Mouse (Mus musculus) MEL (cell line): ENCODE data around the gene Artn. TPM values are rescaled to one million over a fixed set of nuclear protein-coding genes. Genes with fewer than 3 reads are reported as not detected.

Experiments
- DNase-seq: peaks from one replicate; pipeline ENCODE4 v3.0.0; 2011; ENCODE audit warnings: low read depth, low spot score
- H3K27ac ChIP-seq: 2 replicates; pipeline ENCODE4 v1.5.1; 2012; ENCODE audit warnings: low read depth, mild to moderate bottlenecking, control low read depth, low read length, moderate library complexity; ENCODE audit not compliant: control insufficient read depth
- H3K27me3 ChIP-seq, 2 experiments: fragments of 150-350 bp in 1 of 2; sonication (generic) in 1 of 2; 2 replicates each; pipeline ENCODE4 v1.6.1; 2012; ENCODE audit warnings: low read length in 2 of 2, mild to moderate bottlenecking in 2 of 2, improper control_type of control experiment in 1 of 2, moderate library complexity in 1 of 2; ENCODE audit not compliant: insufficient read depth in 2 of 2, control insufficient read depth in 1 of 2
- H3K36me3 ChIP-seq, 2 experiments: 2 replicates each; pipeline ENCODE4 v1.6.1; 2012 to 2014; ENCODE audit warnings: low read length in 2 of 2, improper control_type of control experiment in 1 of 2, inconsistent platforms in 1 of 2, mild to moderate bottlenecking in 1 of 2; ENCODE audit not compliant: insufficient read depth in 2 of 2, control insufficient read depth in 1 of 2
- H3K4me1 ChIP-seq, 2 experiments: fragments of 150-350 bp in 1 of 2; sonication (generic) in 1 of 2; 2 replicates each; pipeline ENCODE4 v1.6.1; 2012; ENCODE audit warnings: low read length in 2 of 2, improper control_type of control experiment in 1 of 2, mild to moderate bottlenecking in 1 of 2; ENCODE audit not compliant: insufficient read depth in 2 of 2, control insufficient read depth in 1 of 2
- H3K4me3 ChIP-seq, 2 experiments: fragments of 150-350 bp in 1 of 2; sonication (generic) in 1 of 2; 2 replicates each; pipeline ENCODE4 v1.5.1; 2012; ENCODE audit warnings: low read depth in 2 of 2, low read length in 2 of 2, mild to moderate bottlenecking in 2 of 2, moderate library complexity in 2 of 2, control low read depth in 1 of 2, improper control_type of control experiment in 1 of 2; ENCODE audit not compliant: control insufficient read depth in 1 of 2, insufficient read depth in 1 of 2
- H3K79me2 ChIP-seq: 2 replicates; pipeline ENCODE4 v1.6.1; 2012; ENCODE audit warnings: mild to moderate bottlenecking, low read length, moderate library complexity; ENCODE audit not compliant: control insufficient read depth, poor library complexity, insufficient read depth
- H3K9ac ChIP-seq: 2 replicates; pipeline ENCODE4 v1.6.1; 2012; ENCODE audit warnings: low read depth, mild to moderate bottlenecking, control low read depth, low read length, moderate library complexity; ENCODE audit not compliant: control insufficient read depth, poor library complexity, severe bottlenecking
- H3K9me3 ChIP-seq: fragments of 150-350 bp; sonication (generic); replicated peaks from 2 replicates; pipeline ENCODE4 v1.6.1; 2012; ENCODE audit warnings: mild to moderate bottlenecking, low read length, improper control_type of control experiment, moderate library complexity; ENCODE audit not compliant: insufficient read depth
- CHD1 ChIP-seq: IDR thresholded peaks from 2 replicates; pipeline ENCODE4 v1.6.1; 2012; ENCODE audit warnings: low read depth, mild to moderate bottlenecking, inconsistent platforms, low read length, improper control_type of control experiment
- CTCF ChIP-seq, 3 experiments: IDR thresholded peaks in 2 of 3; conservative IDR thresholded peaks in 1 of 3; 2 replicates each; pipeline ENCODE4 v1.5.1; 2011 to 2012; ENCODE audit warnings: low read length in 3 of 3, low read depth in 2 of 3, mild to moderate bottlenecking in 2 of 3, improper control_type of control experiment in 1 of 3, inconsistent platforms in 1 of 3, mixed read lengths in 1 of 3, moderate library complexity in 1 of 3; ENCODE audit not compliant: control insufficient read depth in 1 of 3, insufficient read depth in 1 of 3, poor library complexity in 1 of 3, severe bottlenecking in 1 of 3
- GATA1 ChIP-seq: IDR thresholded peaks from 2 replicates; pipeline ENCODE4 v1.6.1; 2011; ENCODE audit warnings: low read depth, low read length, improper control_type of control experiment
- JUND ChIP-seq: IDR thresholded peaks from 2 replicates; pipeline ENCODE4 v1.6.1; 2011; ENCODE audit warnings: low read depth, mild to moderate bottlenecking, improper control_type of control experiment, low read length
- MAX ChIP-seq: IDR thresholded peaks from 2 replicates; pipeline ENCODE4 v1.6.1; 2011; ENCODE audit warnings: low read length, improper control_type of control experiment
- MYC ChIP-seq: IDR thresholded peaks from 2 replicates; pipeline ENCODE4 v1.6.1; 2011; ENCODE audit warnings: low read depth, mild to moderate bottlenecking, low read length, improper control_type of control experiment, moderate library complexity
- NRF1 ChIP-seq: IDR thresholded peaks from 2 replicates; pipeline ENCODE4 v1.6.1; 2014; ENCODE audit warnings: low read depth, mild to moderate bottlenecking, inconsistent platforms, low read length, improper control_type of control experiment, moderate library complexity; ENCODE audit not compliant: poor library complexity, insufficient read depth, severe bottlenecking
- POLR2A ChIP-seq, 2 experiments: IDR thresholded peaks; 2 replicates each; pipeline ENCODE4 v1.6.1; 2011 to 2012; ENCODE audit warnings: low read length in 2 of 2, mild to moderate bottlenecking in 2 of 2, control low read depth in 1 of 2, improper control_type of control experiment in 1 of 2, low read depth in 1 of 2, moderate library complexity in 1 of 2; ENCODE audit not compliant: control insufficient read depth in 1 of 2, insufficient read depth in 1 of 2, poor library complexity in 1 of 2
- POLR2AphosphoS5 ChIP-seq: IDR thresholded peaks from 2 replicates; pipeline ENCODE4 v1.6.1; 2012; ENCODE audit warnings: low read depth, borderline replicate concordance, mild to moderate bottlenecking, inconsistent platforms, low read length, moderate library complexity, mixed read lengths
- RAD21 ChIP-seq: IDR thresholded peaks from 2 replicates; pipeline ENCODE4 v1.6.1; 2011; ENCODE audit warnings: mild to moderate bottlenecking, low read depth, low read length, improper control_type of control experiment
- RCOR1 ChIP-seq: IDR thresholded peaks from 2 replicates; pipeline ENCODE4 v1.6.1; 2012; ENCODE audit warnings: low read depth, mild to moderate bottlenecking, inconsistent platforms, low read length, improper control_type of control experiment
- SMC3 ChIP-seq: IDR thresholded peaks from 2 replicates; pipeline ENCODE4 v1.6.1; 2011; ENCODE audit warnings: low read depth, low read length, improper control_type of control experiment
- TAL1 ChIP-seq: IDR thresholded peaks from 2 replicates; pipeline ENCODE4 v1.6.1; 2012; ENCODE audit warnings: mild to moderate bottlenecking, inconsistent platforms, low read length, moderate library complexity, mixed read lengths
- TBP ChIP-seq: IDR thresholded peaks from 2 replicates; pipeline ENCODE4 v1.8.0; 2011; ENCODE audit warnings: low read depth, low read length, improper control_type of control experiment
- TCF12 ChIP-seq: IDR thresholded peaks from 2 replicates; pipeline ENCODE4 v1.6.1; 2014; ENCODE audit warnings: low read depth, mild to moderate bottlenecking, inconsistent platforms, low read length, improper control_type of control experiment, moderate library complexity
- USF1 ChIP-seq: IDR thresholded peaks from 2 replicates; pipeline ENCODE4 v1.6.1; 2014; ENCODE audit warnings: low read depth, mild to moderate bottlenecking, inconsistent platforms, low read length, improper control_type of control experiment, moderate library complexity
- ZMIZ1 ChIP-seq: IDR thresholded peaks from 2 replicates; pipeline ENCODE4 v1.6.1; 2012; ENCODE audit warnings: low read depth, mild to moderate bottlenecking, inconsistent platforms, low read length, improper control_type of control experiment, moderate library complexity
- polyA plus RNA-seq, 2 experiments: library from polyadenylated mRNA; stranded (reverse) in 1 of 2; unstranded in 1 of 2; fragments of >175 nt in 1 of 2; fragments of >200 nt in 1 of 2; gene quantifications; 2 replicates each; pipeline versions ENCODE4 v1.2.1 to v1.2.4; 2012; ENCODE audit warnings: low replicate concordance in 2 of 2, low read depth in 1 of 2; ENCODE audit not compliant: insufficient read length in 2 of 2, insufficient read depth in 1 of 2, missing spikeins in 1 of 2
- total RNA-seq: library from RNA; depleted of rRNA; stranded (reverse); fragments of 300-350 nt; gene quantifications from 2 replicates; pipeline ENCODE4 v1.2.3, GENCODE M21; 2012

Artn gene
- total and polyA plus RNA-seq, 3 experiments, result 0.08 to 0.21 TPM; not detected in 1

DNA sequence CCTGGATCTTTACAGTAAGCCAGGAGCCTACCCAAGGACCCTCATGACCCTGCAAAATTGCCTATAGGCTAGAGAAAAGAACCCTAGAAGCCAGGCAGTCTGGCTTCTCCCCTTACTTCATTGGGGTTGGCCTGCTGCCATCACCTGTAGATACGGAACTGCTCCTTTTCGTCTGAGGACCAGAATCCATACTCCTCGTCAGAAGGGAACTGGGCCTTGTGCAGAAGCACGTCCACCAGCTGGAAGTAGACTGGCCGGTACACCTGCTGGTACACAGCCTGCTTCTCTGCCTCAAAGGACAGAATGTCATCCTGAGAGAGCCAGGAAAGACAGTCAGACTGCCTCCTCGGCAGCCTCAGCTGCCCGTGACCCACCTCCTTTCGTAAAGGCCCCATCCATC is 24.8 kb downstream of the Artn start:
- Histone ChIP-seq H3K9me3 (no peaks in the 10 kb centered on the region), H3K4me1 (no peaks in the 10 kb centered on the region; a peak in 1 of 4 replicates), H3K36me3 (peaks cover 0 to 5% of the 10 kb centered on the region in 2 experiments; a peak in 1 of 4 replicates), H3K27me3 (no peaks in the 10 kb centered on the region), H3K79me2 (0 out of 2 replicates have a peak, but pooled peaks cover 1% of the 10 kb centered on the region), H3K9ac (no peak overlapping the region), H3K4me3 (no peak overlapping the region), H3K27ac (no peak overlapping the region)
- DNase-seq, result no peak
- TF ChIP-seq GATA1, result no peak
- no peak for TF ChIP-seq CHD1
- TF ChIP-seq RCOR1, result no peak
- TF ChIP-seq MYC, result no peak
- no peak for TF ChIP-seq TAL1
- TF ChIP-seq POLR2A (IDR thresholded peaks at IDR 0.05; ENCODE audit: control insufficient read depth in 1 of 2, insufficient read depth in 1 of 2, low read depth in 1 of 2, low read length in 2 of 2, poor library complexity in 1 of 2), result no peak
- no peak for TF ChIP-seq TBP
- TF ChIP-seq NRF1, result no peak

DNA sequence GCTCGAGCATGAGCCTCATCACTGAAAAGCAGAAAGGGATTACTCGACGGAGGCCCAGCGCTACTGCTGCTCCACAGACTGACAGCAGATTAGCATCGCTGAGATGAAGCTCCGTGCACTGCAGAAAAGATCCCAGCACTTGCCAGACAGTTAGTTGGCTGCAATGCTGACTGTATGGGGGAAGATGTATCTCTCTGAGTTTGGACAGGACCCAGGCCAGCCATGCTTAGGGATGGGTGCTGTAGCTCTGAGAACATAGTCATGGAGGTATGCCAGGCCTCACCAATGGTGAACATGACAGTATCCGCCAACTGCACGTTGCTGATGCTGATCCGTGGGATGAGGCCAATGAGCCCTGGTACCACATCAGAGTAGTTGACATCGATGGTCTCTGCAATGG is 25.5 kb downstream of the Artn start:
- Histone ChIP-seq H3K36me3 (peaks cover 0 to 5% of the 10 kb centered on the region in 2 experiments; a peak in 1 of 4 replicates), H3K79me2 (no peaks in the 10 kb centered on the region), H3K4me1 (no peaks in the 10 kb centered on the region; a peak in 1 of 4 replicates), H3K9ac (no peak overlapping the region), H3K4me3 (no peak overlapping the region), H3K9me3 (no peaks in the 10 kb centered on the region), H3K27ac (no peak overlapping the region), H3K27me3 (no peaks in the 10 kb centered on the region)
- no peak for DNase-seq
- TF ChIP-seq ZMIZ1 (no peak), TCF12 (no peak), USF1 (no peak), CTCF (IDR thresholded peaks at IDR 0.05 in 2 of 3, conservative IDR thresholded peaks at IDR 0.05 in 1 of 3; ENCODE audit: control insufficient read depth in 1 of 3, insufficient read depth in 1 of 3, low read depth in 2 of 3, low read length in 3 of 3, poor library complexity in 1 of 3, severe bottlenecking in 1 of 3) (no peak), MAX (no peak)

DNA sequence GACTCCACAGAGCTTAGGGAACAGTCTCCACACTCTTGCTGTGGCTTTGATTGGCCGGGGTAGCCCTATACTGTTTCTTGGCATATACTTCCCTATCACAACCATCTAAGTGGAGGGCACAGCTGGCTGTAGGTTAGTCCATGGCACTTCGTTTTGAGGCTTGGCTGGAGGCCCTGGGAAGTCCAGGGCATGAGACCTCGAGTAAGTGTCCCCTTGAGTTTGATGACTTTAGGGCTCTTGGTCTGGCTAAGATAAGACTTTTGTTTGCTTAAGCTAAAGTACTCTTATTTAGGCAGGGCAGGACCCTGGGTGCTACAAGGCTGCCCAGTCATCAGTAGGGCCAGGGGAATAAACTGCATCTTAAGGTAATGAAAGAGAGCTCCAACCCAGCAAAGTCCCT is 31.5 kb downstream of the Artn start:
- no peak overlapping the region for H3K27ac ChIP-seq
- H3K4me3 ChIP-seq, result no peak overlapping the region
- no peak for TF ChIP-seq RAD21
- TF ChIP-seq SMC3, result no peak
- no peak for TF ChIP-seq JUND
- no peak for TF ChIP-seq POLR2AphosphoS5
- peaks cover 0 to 4% of the 10 kb centered on the region in 2 experiments; a peak in 1 of 4 replicates for H3K36me3 ChIP-seq
- no peak for DNase-seq
- no peaks in the 10 kb centered on the region for H3K79me2 ChIP-seq
- no peaks in the 10 kb centered on the region for H3K9me3 ChIP-seq
- no peak overlapping the region for H3K9ac ChIP-seq
- H3K27me3 ChIP-seq, result no peaks in the 10 kb centered on the region
- H3K4me1 ChIP-seq, result no peaks in the 10 kb centered on the region
